Mouse (Mus musculus) adrenal gland (tissue): ENCODE data around the gene Nog.

Experiments
- intact Hi-C: fragments of 180-260 bp; cut with DNase I; formaldehyde crosslinking; loops from one replicate; pipeline ENCODE4 v1.15.1; 2025

The Nog gene

GRCm38 (mm10) chr11:89269809-89270361, 32.2 kb downstream of the Nog start:
- intact Hi-C loops = no loop called here

- intact Hi-C loops = no loop called here
Observed at GRCm38 (mm10) chr11:89267520-89267919, 34.6 kb downstream of the Nog start.

GRCm38 (mm10) chr11:89265080-89265479, 37.1 kb downstream of the Nog start:
- intact Hi-C loops = no loop called here

GRCm38 (mm10) chr11:89259338-89259915, 42.7 kb downstream of the Nog start:
- intact Hi-C loops = no loop called here

- intact Hi-C loops = no loop called here
Observed at GRCm38 (mm10) chr11:89257893-89258292, 44.2 kb downstream of the Nog start.

GRCm38 (mm10) chr11:89253973-89254372, 48.2 kb downstream of the Nog start:
- intact Hi-C loops = no loop called here
